Mouse (Mus musculus): ENCODE measurements around the gene Slc12a1. TPM values are rescaled to one million over a fixed set of nuclear protein-coding genes. Genes with fewer than 3 reads are reported as not detected.
A peak's percentile ranks its signal among the peaks of the same experiment; 100 is the strongest.
"Not testable (repeated sequence)": the region's sequence is repeated elsewhere in the genome, so short reads cannot be mapped to it uniquely, and the experiment has no call there.

Slc12a1 gene
- total RNA-seq (2015) (not detected in 2 replicates), total RNA-seq (2017) (not detected in 2 replicates)

DNA sequence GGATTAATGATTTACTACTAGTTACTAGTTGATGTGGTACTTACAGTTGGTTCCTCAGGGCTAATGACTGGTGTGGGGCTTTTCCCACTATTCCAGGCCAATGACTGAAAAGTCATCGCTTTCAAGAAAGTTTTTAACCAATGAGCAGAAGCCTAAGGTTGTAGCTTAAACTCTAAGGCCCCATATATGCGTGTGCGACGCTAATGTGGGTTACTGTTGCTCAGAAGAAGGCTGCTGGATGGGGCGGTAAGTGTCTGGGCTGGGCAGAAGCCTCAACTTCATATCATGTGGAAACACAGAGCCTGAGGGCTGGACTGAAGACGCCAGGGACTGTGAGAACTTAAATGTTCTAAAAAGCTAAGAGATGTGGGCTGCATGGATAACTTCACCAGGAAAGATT lies at the start of gene Slc12a1:
Slc12a1 (plus strand) TSS at position 118 of the 400 bp plus-strand sequence.
- ATAC-seq (ENCODE audit: poor library complexity, severe bottlenecking): no peak

GRCm38 (mm10) chr2:125104491-125104890 lies 47.8 kb upstream of the Slc12a1 start:
- not testable (repeated sequence) for ATAC-seq (ENCODE audit: poor library complexity, severe bottlenecking)

DNA sequence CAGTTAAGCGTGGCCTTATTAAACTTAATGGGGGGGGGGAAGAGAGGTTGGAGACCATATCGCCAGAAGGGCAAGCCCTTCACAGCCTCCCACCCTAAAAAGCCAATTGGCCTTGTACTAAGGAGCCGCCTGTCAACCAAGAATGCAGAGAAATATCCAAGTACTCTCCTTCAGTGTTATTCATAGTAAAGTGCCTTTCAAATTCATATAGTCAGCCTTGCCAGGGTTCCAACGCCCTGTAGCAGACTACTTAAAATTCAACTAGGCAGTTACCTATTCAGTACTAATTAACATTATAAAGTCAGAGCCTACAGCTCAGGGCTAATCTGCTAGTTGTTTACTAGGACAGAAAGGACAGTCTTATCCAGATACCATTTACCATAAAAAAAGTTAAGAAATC lies 45.8 kb upstream of the Slc12a1 start:
- ATAC-seq (ENCODE audit: poor library complexity, severe bottlenecking): not testable (repeated sequence)

DNA sequence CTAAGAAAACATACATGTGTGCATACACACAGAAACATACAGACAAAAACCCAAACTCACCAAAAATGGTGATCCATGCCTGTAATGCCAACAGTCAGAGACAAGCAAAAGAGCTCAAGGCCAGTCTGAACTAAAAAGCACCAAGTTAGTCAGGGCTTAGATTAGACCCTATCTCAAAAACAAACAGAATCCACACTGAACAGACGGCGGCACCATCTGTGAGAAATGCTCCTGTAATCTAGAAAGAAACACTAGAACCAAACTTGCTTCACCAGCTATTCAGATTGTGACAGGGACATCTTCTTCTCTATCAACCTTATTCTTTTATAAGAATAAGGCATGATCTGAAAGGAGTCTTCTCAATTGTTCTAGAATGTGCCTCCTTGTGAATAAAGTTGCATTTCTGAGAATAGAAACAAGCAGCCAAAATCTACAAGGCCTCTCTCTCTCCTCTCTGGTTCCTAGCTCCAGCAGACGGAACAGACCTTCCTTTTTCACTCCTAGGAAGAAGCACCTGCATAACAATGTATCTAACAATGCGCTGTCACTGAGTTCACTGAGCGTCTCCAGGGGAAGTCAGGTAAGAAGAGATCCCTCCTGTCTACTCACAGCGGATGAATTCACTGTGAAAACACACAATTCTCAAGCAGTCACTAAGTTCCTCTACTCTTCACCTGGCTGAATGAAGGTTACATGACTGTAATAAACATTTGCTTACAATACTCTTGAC lies 32.8 kb upstream of the Slc12a1 start:
- ATAC-seq (ENCODE audit: poor library complexity, severe bottlenecking): no peak

DNA sequence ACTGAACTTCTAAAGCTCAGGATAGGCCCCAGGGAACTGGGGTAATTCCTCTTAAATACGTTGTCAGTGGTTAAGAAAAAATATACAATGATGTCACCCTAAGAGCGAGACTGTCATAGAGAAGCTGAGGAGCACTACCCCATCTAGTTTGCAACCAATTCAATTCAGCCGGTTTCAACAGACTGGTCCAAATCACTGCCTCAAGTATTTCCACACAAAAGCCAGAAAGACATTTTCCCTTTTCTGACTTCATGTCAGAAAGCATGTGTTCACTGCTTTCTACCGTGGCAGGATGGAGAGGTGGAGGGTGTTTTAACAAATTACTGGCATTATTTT lies 30.0 kb upstream of the Slc12a1 start:
- ATAC-seq (ENCODE audit: poor library complexity, severe bottlenecking): peak; percentile 31; the same call in 1 of the 2 replicates

DNA sequence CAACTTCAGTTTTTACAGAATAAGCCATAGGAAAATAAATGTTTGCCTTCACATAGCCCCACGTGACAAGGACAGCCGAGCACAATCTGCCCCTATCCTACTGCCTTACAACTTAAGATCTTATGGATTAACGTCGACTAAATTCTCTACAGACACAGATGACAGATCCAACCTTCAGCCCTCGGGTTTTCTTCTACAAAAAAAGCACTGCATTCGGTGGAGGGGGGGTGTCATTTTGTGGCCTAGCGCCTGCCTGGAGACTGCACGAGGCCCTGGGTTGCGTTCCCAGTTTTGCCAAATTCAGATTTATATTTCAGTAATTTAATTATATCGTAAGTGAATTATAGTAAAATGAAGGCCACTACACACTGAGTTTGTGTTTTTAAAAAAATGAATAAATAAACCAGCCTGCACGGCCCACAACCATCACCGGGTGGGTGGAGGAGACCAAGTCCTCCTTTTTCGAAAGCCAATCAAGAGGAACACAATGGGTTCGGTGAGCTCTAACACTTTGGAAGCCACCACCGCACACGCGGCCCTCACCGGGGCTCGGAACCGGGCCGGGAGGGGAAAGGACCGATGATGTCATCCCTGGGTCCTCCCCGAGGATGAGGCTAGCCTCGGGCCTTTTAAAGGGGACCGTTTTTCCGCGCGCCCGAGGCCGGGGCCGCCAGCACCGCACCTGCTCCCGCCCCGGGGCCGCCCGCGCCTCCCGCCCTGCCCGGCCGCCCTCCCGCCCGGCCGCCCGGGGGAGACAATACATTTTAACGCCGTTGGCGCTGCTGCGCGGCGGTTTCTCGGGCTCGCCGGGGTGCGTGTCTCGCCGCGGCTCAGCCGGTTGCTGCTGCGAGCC lies 29.5 kb upstream of the Slc12a1 start:
- ATAC-seq (ENCODE audit: poor library complexity, severe bottlenecking): peak; percentile 35

DNA sequence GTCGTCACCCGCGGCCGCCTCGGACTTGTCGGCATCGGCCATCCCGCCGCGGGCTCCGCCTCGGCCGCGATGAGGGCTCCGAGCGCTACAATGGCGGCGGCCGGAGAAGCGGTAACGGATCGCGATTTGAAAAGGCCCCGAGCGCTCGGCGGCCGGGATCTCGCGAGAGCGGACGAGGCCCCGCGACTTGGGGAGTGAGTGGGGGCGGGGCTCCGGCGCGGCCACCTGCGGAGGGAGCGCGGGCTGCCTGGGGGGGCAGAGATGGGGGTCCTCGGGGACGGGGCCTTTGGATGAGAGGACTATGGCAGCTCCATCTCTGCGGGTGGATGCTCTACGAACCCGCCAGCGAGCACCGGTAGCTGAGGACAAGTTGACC lies 28.8 kb upstream of the Slc12a1 start, which contains the start of gene Myef2:
Myef2 (minus strand) TSS at position 185 of the 376 bp plus-strand sequence.
- peak; percentile 93 for ATAC-seq (ENCODE audit: poor library complexity, severe bottlenecking)

- no peak for ATAC-seq (ENCODE audit: poor library complexity, severe bottlenecking)
Observed at GRCm38 (mm10) chr2:125125824-125126223, 26.5 kb upstream of the Slc12a1 start.

- no peak for ATAC-seq (ENCODE audit: poor library complexity, severe bottlenecking)
Observed at GRCm38 (mm10) chr2:125126792-125127191, 25.5 kb upstream of the Slc12a1 start.

- ATAC-seq (ENCODE audit: poor library complexity, severe bottlenecking): no peak
Observed at GRCm38 (mm10) chr2:125134113-125134512, 18.2 kb upstream of the Slc12a1 start.

DNA sequence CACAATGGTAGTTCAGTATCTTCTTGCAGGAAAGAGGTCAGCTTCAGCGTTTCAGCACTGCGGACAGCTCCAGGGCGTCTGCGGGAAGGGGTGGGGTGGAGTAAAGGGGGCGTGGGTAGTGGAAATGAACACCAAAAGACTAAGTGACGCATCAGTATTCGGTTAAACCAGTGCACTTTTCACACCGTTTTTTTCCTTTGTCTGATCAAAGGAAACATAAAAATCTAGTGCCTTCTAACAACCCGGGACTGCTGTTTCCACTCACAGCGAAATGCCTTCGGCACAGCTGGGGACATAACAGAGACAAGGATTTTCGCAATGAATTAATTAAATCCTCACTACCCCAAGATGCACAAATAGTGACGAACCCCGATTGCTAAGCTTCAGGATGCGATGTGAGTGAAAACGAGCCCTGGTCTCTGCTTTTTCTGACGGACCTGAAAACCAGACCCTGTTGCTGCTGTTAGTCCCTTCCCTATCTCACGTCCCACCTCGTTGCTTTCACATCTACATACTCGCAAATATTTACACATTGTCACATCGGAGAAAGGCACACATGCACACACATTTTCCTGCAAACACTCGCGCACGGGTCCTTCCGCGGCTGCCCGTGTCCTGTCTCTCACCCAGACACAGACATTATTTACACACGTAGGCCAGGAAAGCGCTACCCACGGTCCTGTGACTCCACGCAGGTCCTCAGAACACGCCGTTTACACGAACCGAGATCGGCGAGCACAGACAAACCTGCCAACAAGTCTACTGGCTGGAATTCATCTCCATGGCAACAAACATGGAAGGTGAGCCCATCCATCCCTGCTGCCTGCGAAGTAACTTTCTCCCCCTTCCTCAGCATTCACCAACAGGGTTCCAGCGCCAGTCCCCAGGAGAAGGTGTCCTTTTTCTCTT lies 16.1 kb upstream of the Slc12a1 start, which contains the start of gene Ctxn2:
Ctxn2 (plus strand) TSS at position 790 of the 909 bp plus-strand sequence.
- peak; percentile 78 for ATAC-seq (ENCODE audit: poor library complexity, severe bottlenecking)

GRCm38 (mm10) chr2:125136846-125137245 lies 15.5 kb upstream of the Slc12a1 start:
- ATAC-seq (ENCODE audit: poor library complexity, severe bottlenecking): no peak

DNA sequence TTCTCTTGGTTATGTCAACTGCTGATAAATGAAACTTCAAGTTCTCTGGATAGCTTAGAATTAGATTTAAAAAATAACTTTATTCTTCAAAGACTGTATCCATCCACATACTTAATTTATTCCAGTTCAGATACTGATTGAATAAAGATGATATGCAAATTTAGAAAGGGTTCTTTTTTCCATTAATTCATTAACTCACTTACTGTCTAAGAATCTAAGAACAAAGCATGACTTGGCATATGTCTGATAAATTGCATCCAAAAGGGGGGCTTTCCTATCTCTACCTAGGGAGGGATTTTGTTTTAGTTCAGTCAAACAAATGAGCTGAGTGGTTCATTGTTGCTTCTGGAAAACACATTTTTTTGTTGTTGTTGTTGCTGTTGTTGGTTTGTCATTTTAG lies 10.0 kb upstream of the Slc12a1 start:
- no peak for ATAC-seq (ENCODE audit: poor library complexity, severe bottlenecking)

GRCm38 (mm10) chr2:125154294-125154693 lies 2.0 kb downstream of the Slc12a1 start:
- ATAC-seq (ENCODE audit: poor library complexity, severe bottlenecking): no peak

DNA sequence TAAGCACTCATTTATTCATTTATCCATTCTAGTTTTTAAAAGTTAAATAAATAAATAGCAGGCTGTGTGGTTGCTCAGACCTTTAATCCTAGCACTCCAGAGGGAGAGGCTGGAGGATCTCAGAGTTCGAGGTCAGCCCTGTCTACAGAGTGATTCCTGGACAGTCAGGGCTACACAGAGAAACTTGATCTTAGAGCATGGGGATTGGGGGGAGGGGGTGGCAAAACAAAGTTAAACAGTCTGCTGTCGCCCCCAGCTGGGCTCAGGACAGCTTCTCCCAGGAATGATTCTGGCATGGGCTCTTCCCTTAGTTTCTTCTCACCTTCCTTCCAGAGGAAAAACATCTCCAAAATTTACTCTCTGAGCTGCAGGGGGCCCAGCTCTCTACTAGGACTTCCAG lies 3.2 kb downstream of the Slc12a1 start:
- ATAC-seq (ENCODE audit: poor library complexity, severe bottlenecking): no peak

DNA sequence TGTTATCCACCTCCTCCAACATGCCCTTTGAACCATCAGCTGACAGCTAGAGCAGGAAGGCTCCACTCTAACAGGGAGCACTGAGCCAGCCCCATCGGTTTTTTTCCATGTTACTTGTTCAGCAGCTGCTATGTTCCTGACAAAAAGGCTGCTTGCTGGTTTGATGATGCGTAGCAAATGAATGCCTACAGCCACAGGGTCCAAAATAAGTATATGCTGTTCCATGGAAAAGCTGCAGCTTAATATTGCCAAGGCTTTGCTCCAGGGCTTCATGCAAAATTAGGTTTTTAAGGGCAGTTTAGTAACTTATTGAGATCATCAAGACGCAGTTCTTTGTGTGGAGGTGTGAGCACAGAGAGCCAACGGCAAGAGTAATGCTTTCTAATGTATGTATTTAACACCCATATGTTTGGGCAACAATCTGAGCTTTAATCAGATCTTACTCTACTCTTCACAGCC lies 9.7 kb downstream of the Slc12a1 start:
- ATAC-seq (ENCODE audit: poor library complexity, severe bottlenecking): no peak

DNA sequence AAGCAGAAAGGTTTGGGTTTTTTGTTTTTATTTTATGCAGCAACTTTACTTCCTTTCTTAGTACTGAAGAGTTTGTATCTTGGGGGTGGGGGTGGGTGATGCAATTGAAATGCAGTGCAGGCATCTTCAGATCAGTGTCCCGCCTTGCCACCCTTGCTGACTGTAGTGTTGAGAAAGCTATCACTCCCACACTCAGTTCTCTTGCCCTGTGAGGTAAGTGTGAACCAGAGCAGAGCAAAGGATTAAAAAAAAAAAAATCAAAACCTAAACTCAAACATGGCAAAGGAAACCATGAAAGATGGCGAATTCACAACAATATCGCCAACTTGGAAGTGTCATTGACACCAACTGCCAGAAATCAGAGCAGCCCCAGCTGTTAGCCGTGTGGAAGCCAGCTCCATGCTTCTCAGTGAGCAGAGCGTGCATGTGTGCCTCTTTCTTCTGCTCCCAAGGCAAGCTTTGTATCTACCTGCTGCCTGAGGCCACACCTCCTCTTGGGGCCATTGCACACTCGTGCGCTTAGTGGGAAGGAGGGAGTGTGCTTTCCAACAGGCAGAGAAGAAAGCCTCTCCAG lies 26.0 kb downstream of the Slc12a1 start:
- no peak for ATAC-seq (ENCODE audit: poor library complexity, severe bottlenecking)

- ATAC-seq (ENCODE audit: poor library complexity, severe bottlenecking): no peak
Observed at GRCm38 (mm10) chr2:125187904-125188303, 35.6 kb downstream of the Slc12a1 start.

GRCm38 (mm10) chr2:125189197-125189596 lies 36.9 kb downstream of the Slc12a1 start:
- ATAC-seq (ENCODE audit: poor library complexity, severe bottlenecking): peak; percentile 84

- ATAC-seq (ENCODE audit: poor library complexity, severe bottlenecking): no peak
Observed at GRCm38 (mm10) chr2:125192905-125193304, 40.6 kb downstream of the Slc12a1 start.

Data from megakaryocyte, adult 5-6 weeks (primary cell).